Mouse (Mus musculus): ENCODE measurements around the gene Eipr1.

DNA sequence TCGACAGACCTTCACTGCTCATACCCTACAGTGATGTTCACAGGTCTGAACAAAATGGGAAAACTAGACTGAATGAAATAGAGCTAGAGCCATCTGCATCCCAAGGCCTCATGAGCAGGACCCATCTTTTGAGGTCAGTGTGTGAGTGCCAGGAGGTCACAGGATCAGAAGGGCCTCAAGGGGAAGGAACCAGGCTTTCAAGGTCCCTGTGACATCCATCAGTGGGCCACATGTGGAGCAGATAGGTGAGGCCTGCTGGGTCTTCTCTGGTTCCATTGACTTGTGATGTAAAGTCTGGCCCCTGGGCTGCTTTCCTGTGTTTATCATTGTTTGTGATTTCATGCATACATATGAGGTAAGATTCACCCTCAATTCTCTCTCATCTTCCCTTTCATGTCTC is 154.4 kb downstream of the Eipr1 start:
- TF ChIP-seq CTCF (conservative IDR thresholded peaks at IDR 0.05; ENCODE audit: insufficient read depth, insufficient read length, low read depth, low read length) (no peak), POLR2A (IDR thresholded peaks at IDR 0.05; ENCODE audit: low read depth, low read length) (no peak)
